Mouse (Mus musculus) heart, embryonic 13.5 days (tissue): Measurements from ENCODE around the gene Irf4. TPM values are rescaled to one million over a fixed set of nuclear protein-coding genes. Genes with fewer than 3 reads are reported as not detected.

ENCODE experiments used
- ATAC-seq: fragments of 200-750 bp; cut with Nextera tagmentation; 2 replicates; pipeline ENCODE4 v1.8.0; 2017; ENCODE audit warnings: moderate TSS enrichment; ENCODE audit not compliant: insufficient number of reproducible peaks, low FRiP score, low TSS enrichment; ENCODE audit errors: extremely low read depth
- H3K27ac ChIP-seq: fragments of 300-500 bp; sonication (generic); replicated peaks from 2 replicates; pipeline ENCODE4 v1.5.1; 2015; ENCODE audit warnings: moderate library complexity, mild to moderate bottlenecking, inconsistent platforms
- H3K27me3 ChIP-seq: fragments of 300-500 bp; sonication (generic); replicated peaks from 2 replicates; pipeline ENCODE4 v1.6.1; 2015; ENCODE audit warnings: mild to moderate bottlenecking, inconsistent platforms
- H3K36me3 ChIP-seq: fragments of 300-500 bp; sonication (generic); 2 replicates; pipeline ENCODE4 v1.6.1; 2015; ENCODE audit warnings: mild to moderate bottlenecking, inconsistent platforms
- H3K4me1 ChIP-seq: fragments of 300-500 bp; sonication (generic); 2 replicates; pipeline ENCODE4 v1.6.1; 2015; ENCODE audit warnings: inconsistent platforms
- H3K4me2 ChIP-seq: fragments of 300-500 bp; sonication (generic); 2 replicates; pipeline ENCODE4 v1.6.1; 2015; ENCODE audit warnings: inconsistent platforms, mild to moderate bottlenecking, moderate library complexity
- H3K4me3 ChIP-seq: fragments of 300-500 bp; sonication (generic); 2 replicates; pipeline ENCODE4 v1.5.1; 2015; ENCODE audit warnings: moderate library complexity, mild to moderate bottlenecking, inconsistent platforms
- H3K9ac ChIP-seq: fragments of 300-500 bp; sonication (generic); 2 replicates; pipeline ENCODE4 v1.6.1; 2015; ENCODE audit warnings: inconsistent platforms, mild to moderate bottlenecking, moderate library complexity
- H3K9me3 ChIP-seq: fragments of 300-500 bp; sonication (generic); 2 replicates; pipeline ENCODE4 v1.6.1; 2016; ENCODE audit warnings: inconsistent platforms
- WGBS: fragments of 180-500 bp; shearing (Covaris S2); methylation state at CpG from one replicate; pipeline ENCODE4 v1.1.7; 2015; ENCODE audit warnings: mixed read lengths; 5-methylcytosine and 5-hydroxymethylcytosine counted together
- polyA plus RNA-seq: library from polyadenylated mRNA; unstranded; fragments of >200 nt; fragmentation: Nextera tagmentation; extraction: Ambion mirVana; gene quantifications from 2 replicates; pipeline ENCODE4 v1.2.1, GENCODE M21; 2015

Irf4 gene
- polyA plus RNA-seq, 1 experiment from 2014 or later, result 0.05 TPM

DNA sequence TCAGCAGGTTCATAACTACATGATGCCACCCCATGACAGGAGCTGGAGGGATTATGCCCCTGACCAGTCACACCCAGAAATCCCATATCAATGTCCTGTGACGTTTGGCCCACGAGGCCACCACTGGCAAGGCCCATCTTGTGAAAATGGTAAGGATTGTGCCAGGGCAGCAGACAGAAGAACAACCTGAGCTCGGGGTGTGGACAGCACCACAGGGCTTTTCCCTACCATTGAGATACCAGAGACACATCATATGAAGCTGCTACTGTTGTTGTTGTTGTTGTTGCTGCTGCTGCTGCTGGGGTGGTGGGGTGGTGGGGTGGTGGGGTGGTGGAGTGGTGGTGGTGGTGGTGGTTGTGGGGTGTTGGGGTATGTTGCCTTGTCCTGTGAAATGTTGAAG, 4.4 kb downstream of the Irf4 start:
- 68% methylated on average over 3 of the region's 3 CpGs for WGBS
- no peak for ATAC-seq

DNA sequence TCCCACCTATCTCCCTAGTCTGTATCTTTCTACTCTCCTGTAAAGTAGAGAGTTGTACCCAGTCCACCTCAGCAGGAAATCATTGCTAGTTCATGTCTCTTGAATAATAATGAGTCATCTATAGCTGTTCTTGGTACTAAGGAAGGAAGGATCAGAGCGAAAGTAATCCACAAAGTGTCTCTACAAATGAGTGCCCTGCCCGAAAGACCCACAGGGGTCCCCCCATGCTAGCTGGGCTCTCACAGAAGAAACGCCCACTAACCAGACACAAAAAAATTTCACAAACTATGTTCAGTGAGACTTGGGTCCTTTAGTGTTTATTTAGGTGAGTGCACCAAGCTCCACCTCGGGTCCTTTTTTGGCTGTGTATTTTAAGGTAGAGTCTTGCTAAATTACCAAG, 5.0 kb downstream of the Irf4 start:
- Histone ChIP-seq H3K9ac (no peak overlapping the region), H3K9me3 (no peaks in the 10 kb centered on the region), H3K4me3 (no peak overlapping the region), H3K27me3 (peaks cover 72% of the 10 kb centered on the region), H3K27ac (no peak overlapping the region), H3K4me1 (peaks cover 17% of the 10 kb centered on the region), H3K4me2 (no peak overlapping the region), H3K36me3 (no peaks in the 10 kb centered on the region)
- no peak for ATAC-seq
- WGBS, result 74% methylated on average over 4 of the region's 4 CpGs

More for the DNA sequence above, 4.4 kb downstream of the Irf4 start:
- peaks cover 78% of the 10 kb centered on the region for H3K27me3 ChIP-seq
- peaks cover 23% of the 10 kb centered on the region for H3K4me1 ChIP-seq
- H3K9ac ChIP-seq, result no peak overlapping the region
- no peak overlapping the region for H3K4me3 ChIP-seq
- H3K36me3 ChIP-seq, result no peaks in the 10 kb centered on the region
- no peak overlapping the region for H3K4me2 ChIP-seq
- H3K27ac ChIP-seq, result no peak overlapping the region
- H3K9me3 ChIP-seq, result no peaks in the 10 kb centered on the region

DNA sequence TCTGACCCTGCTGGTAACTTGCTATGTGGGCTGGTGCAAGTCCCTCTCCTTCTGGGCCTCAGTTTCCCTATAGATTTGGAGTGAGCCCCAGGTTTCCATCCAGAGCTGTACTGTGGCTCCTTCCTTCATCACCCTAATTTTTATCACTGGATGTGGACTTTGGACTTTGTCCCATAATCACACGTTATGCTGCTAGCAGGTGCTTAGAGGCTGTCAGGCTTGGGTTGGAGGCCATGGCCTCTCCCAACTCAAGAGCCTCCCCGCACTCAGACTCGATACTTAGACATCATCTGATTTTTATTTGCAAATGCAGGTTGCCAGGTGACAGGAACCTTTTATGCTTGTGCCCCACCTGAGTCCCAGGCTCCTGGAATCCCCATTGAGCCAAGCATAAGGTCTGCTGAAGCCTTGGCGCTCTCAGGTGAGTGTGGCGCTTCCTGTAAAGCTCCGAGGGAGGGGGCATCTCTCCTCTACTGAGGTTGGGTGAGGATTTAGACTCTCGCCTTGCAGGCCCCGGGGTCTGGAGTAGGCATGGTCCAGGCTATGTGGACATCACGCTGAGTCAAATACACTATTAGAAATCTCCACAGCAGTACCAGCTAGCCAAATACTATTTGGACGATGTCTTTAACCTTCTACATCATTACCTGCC, 5.9 kb downstream of the Irf4 start:
- H3K9me3 ChIP-seq, result no peaks in the 10 kb centered on the region
- 74% methylated on average over 10 of the region's 10 CpGs for WGBS
- no peak overlapping the region for H3K27ac ChIP-seq
- ATAC-seq, result no peak
- H3K4me2 ChIP-seq, result no peak overlapping the region
- H3K36me3 ChIP-seq, result no peaks in the 10 kb centered on the region
- no peak overlapping the region for H3K4me3 ChIP-seq
- H3K4me1 ChIP-seq, result peaks cover 8% of the 10 kb centered on the region
- H3K27me3 ChIP-seq, result peaks cover 63% of the 10 kb centered on the region
- no peak overlapping the region for H3K9ac ChIP-seq

DNA sequence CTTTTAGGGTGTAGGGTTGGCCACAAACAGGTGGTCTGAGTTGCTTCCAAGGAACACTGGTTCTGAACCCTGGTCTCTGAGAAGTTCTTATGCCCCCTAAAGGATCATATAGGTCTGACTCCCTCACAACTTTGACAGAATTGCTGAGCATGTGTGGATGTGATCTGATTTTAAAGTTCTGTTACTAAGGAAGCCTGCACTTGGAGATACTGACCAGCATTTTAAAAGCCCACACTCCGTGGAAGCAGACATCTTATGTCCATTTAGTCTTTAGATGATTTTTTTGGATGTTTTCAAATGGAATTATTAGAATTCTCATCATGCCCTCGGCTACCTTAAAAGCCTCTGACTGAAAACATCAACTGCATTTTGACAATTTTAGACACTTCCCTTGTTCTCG, 6.6 kb downstream of the Irf4 start:
- no peaks in the 10 kb centered on the region for H3K36me3 ChIP-seq
- no peak overlapping the region for H3K9ac ChIP-seq
- H3K27me3 ChIP-seq, result peaks cover 56% of the 10 kb centered on the region
- H3K4me3 ChIP-seq, result no peak overlapping the region
- ATAC-seq, result no peak
- no peaks in the 10 kb centered on the region for H3K9me3 ChIP-seq
- H3K4me1 ChIP-seq, result peaks cover 2% of the 10 kb centered on the region
- H3K27ac ChIP-seq, result no peak overlapping the region
- 64% methylated on average over 3 of the region's 3 CpGs for WGBS
- H3K4me2 ChIP-seq, result no peak overlapping the region

GRCm38 (mm10) chr13:30755998-30756639, 7.1 kb downstream of the Irf4 start:
- Histone ChIP-seq H3K9ac (no peak overlapping the region), H3K27ac (no peak overlapping the region), H3K4me1 (no peaks in the 10 kb centered on the region), H3K4me2 (no peak overlapping the region), H3K27me3 (peaks cover 51% of the 10 kb centered on the region), H3K9me3 (no peaks in the 10 kb centered on the region), H3K36me3 (no peaks in the 10 kb centered on the region), H3K4me3 (no peak overlapping the region)
- WGBS, result 69% methylated on average over 9 of the region's 9 CpGs
- no peak for ATAC-seq

GRCm38 (mm10) chr13:30757264-30757900, 8.4 kb downstream of the Irf4 start:
- peaks cover 38% of the 10 kb centered on the region for H3K27me3 ChIP-seq
- WGBS, result 72% methylated on average over 14 of the region's 14 CpGs
- H3K9ac ChIP-seq, result no peak overlapping the region

DNA sequence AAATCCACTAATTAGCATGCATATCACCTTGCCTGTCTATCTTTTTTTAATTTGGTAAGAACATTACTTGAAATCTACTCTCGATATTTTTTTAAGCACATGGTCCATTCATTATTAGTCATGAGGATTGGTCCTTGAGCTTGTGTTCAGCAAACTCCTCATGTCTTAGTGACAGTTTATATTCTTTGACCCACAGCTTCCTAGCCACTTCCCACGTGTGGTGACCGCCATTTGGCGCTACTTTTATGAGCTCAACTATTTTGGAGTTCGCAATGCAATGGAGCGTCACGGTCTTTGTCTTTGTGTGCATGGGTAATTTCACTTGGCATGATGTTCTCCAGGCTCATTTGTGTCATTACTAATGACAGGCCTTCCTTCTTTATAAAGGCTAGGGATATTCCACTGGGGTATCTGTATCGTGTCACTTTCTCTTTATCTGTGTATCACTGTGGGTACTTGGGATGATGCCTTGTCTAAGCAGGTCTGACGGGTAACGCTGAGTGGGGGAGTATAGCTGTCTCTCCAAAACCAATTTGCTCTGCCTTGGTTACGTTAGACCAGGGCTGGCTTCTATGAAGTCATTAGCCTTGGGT, 9.9 kb downstream of the Irf4 start:
- no peak for ATAC-seq
- Histone ChIP-seq H3K4me1 (peaks cover 4% of the 10 kb centered on the region; the same call in 1 of the 2 replicates), H3K9me3 (no peaks in the 10 kb centered on the region), H3K9ac (no peak overlapping the region), H3K4me3 (no peak overlapping the region), H3K4me2 (no peak overlapping the region), H3K27me3 (peaks cover 28% of the 10 kb centered on the region), H3K27ac (no peak overlapping the region), H3K36me3 (no peaks in the 10 kb centered on the region)
- 71% methylated on average over 11 of the region's 11 CpGs for WGBS

More at GRCm38 (mm10) chr13:30757264-30757900, 8.4 kb downstream of the Irf4 start:
- Histone ChIP-seq H3K4me2 (no peak overlapping the region), H3K4me1 (no peaks in the 10 kb centered on the region), H3K27ac (no peak overlapping the region), H3K9me3 (no peaks in the 10 kb centered on the region), H3K4me3 (no peak overlapping the region), H3K36me3 (no peaks in the 10 kb centered on the region)
- no peak for ATAC-seq

DNA sequence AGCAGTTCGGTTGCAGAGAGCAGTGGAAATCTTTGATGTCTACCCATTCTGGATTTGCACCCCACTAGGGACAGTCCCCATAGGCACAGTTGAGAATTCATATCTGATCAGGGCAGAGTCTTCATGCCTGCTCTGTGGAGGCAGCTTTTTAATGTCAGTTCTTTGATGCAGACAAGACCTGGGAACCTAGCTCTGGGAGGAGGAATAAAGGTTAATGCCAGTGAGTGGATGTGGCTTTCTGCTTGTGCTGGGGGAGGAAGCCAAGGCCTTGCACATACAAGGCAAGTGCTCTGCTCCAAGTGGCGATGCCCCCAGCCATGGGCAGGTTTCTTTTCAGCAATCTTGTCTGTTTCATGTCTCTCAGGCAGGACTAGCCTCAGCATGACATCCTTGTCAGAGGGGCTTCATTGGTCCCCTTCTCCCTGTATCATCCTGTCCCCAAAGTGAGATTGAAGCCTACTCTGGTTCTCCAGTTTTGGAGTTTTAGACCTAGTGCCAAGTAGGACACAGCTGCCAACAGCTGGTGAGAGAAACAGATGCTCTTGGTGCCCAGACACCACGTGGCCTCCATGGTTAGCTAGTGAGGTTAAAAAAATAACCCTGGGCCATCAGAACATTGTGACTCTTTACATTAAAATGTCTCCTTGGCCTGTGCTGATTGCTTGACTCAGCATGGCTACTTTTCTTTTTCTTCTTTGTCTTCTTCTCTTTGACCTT, 11.5 kb downstream of the Irf4 start:
- WGBS, result 67% methylated on average over 3 of the region's 3 CpGs
- H3K9ac ChIP-seq, result no peak overlapping the region
- H3K4me2 ChIP-seq, result no peak overlapping the region
- no peaks in the 10 kb centered on the region for H3K9me3 ChIP-seq
- peaks cover 6% of the 10 kb centered on the region; the same call in 1 of the 2 replicates for H3K4me1 ChIP-seq
- no peak overlapping the region for H3K27ac ChIP-seq
- H3K36me3 ChIP-seq, result no peaks in the 10 kb centered on the region
- ATAC-seq, result no peak
- peaks cover 16% of the 10 kb centered on the region for H3K27me3 ChIP-seq
- H3K4me3 ChIP-seq, result no peak overlapping the region

DNA sequence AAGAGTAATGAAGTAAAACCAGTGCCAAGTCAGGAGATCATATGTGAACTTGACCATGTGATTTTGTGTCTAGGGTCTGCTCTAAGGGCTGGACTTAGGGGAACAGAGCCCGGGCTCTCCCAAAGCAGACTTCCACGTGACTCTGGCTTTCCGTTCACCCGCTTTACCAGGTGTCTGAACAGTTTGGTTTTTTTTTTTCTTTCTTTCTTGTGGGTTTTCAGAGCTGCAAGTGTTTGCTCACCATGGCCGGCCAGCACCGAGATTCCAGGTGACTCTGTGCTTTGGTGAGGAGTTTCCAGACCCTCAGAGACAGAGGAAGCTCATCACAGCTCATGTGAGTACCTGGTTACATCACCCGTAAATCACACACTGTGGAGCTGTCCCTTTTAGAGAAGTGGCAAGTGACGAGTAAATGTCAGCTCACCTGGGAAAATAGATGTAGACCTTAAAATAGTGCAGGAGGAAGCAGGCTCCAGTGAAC, 12.2 kb downstream of the Irf4 start:
- WGBS, result 79% methylated on average over 8 of the region's 8 CpGs
- no peak overlapping the region for H3K4me3 ChIP-seq
- H3K36me3 ChIP-seq, result no peaks in the 10 kb centered on the region
- peaks cover 6% of the 10 kb centered on the region; the same call in 1 of the 2 replicates for H3K4me1 ChIP-seq
- H3K27me3 ChIP-seq, result peaks cover 9% of the 10 kb centered on the region
- H3K9ac ChIP-seq, result no peak overlapping the region
- no peak overlapping the region for H3K4me2 ChIP-seq
- no peak for ATAC-seq
- H3K9me3 ChIP-seq, result no peaks in the 10 kb centered on the region
- H3K27ac ChIP-seq, result no peak overlapping the region

- Histone ChIP-seq H3K36me3 (no peaks in the 10 kb centered on the region), H3K9ac (no peak overlapping the region), H3K27me3 (peaks cover 5% of the 10 kb centered on the region; the same call in 1 of the 2 replicates), H3K4me3 (no peak overlapping the region), H3K9me3 (no peaks in the 10 kb centered on the region), H3K4me1 (peaks cover 6% of the 10 kb centered on the region; the same call in 1 of the 2 replicates), H3K4me2 (no peak overlapping the region), H3K27ac (no peak overlapping the region)
- ATAC-seq, result no peak
- 70% methylated on average over 4 of the region's 4 CpGs for WGBS
Measured at GRCm38 (mm10) chr13:30762224-30762623, 13.2 kb downstream of the Irf4 start.
